Mouse (Mus musculus): ENCODE results near the gene Krtap13-1.

- no peak for TF ChIP-seq CTCF (IDR thresholded peaks at IDR 0.05; ENCODE audit: low read depth)
- TF ChIP-seq EP300 (IDR thresholded peaks at IDR 0.05; ENCODE audit: low read depth): no peak
These were observed 19.3 kb downstream of the Krtap13-1 start for GRCm38 (mm10) chr16:88747943-88748342.
